Mouse (Mus musculus) embryonic stem cell, embryonic (primary cell): ENCODE results near the gene Zfp64.

Source experiments
- CTCF ChIA-PET, 4 experiments: fragments of 300-600 bp in 2 of 4; fragments of 350-600 bp in 2 of 4; sonication (Branson Sonifier 250); formaldehyde crosslinking; loops; one replicate each; lab custom pipeline; 2022; ENCODE audit warnings: inconsistent platforms in 2 of 4; lab: Charles Lee
- POLR2A ChIA-PET, 4 experiments: fragments of 300-600 bp in 2 of 4; fragments of 350-600 bp in 2 of 4; sonication (Branson Sonifier 250); formaldehyde crosslinking; loops; one replicate each; lab custom pipeline; 2022; ENCODE audit warnings: antibody characterized with exemption in 4 of 4, inconsistent platforms in 1 of 4; lab: Charles Lee

The Zfp64 gene

DNA sequence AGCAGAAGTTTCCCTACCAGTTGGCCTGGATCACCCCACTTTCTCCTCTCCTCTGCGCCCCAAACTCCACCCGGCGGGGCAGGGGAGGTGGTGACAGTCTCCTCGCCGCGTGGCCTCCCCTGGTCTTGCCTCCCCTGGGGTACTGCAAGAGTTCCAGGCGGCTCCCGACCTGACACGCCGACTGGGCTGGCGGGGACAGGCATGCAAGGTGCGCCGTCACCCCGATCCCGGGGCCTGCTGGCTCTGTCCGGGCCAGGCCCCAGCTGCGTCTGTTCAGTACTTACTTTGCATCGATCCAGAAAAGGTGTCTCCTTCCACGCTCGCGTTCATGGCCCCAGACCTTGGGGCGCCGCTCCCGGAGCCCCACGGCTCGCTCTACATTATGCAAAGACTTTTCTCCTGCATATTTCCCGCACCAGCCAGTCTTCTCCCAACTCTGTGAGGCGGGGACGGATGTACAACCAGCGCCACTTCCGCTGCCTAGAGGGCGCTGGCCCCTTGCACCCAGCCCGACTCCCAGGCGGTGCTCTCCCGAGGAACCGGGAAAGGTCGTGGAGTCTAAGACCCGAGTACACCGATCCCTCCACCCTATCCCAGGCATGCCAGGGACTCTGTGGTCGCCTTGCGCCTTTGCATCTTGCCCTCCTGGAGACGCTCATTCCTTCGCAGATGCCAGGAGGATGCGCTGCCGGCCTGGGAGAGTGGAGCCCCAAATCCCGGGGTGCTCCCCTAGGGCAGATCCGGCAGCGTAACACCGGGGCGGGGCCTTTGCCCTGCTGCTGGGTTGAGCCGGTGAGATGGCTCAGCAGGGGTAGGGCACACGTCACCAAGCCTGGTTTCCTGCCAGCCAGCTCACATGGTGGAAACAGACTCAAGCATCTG lies at the start of gene Zfp64:
Gene Zfp64 (minus strand): TSS at position 753 of the 882 bp plus-strand sequence.
- ChIA-PET POLR2A (interaction anchor here (0.5 to 13.3 kb wide), 32 partner anchors 10 to 773 kb away, joined by 3 to 175 read pairs (median 4); no protein-coding TSS in a partner anchor), CTCF (interaction anchor here in 3 of 4 experiments (0.6 to 1.8 kb wide), 5 partner anchors 11 to 29 kb away, joined by 3 to 8 read pairs (median 4); no protein-coding TSS in a partner anchor)

- POLR2A ChIA-PET, result interaction anchor here (0.6 to 5.8 kb wide), 12 partner anchors 9 to 231 kb away, joined by 3 to 86 read pairs (median 4); no protein-coding TSS in a partner anchor
- CTCF ChIA-PET, result interaction anchor here (0.6 to 2.5 kb wide), 15 partner anchors 9 to 1118 kb away, joined by 3 to 19 read pairs (median 4); no protein-coding TSS in a partner anchor
These were observed 37.4 kb upstream of the Zfp64 start for GRCm38 (mm10) chr2:168992642-168993420.

- ChIA-PET POLR2A (interaction anchor here in 2 of 4 experiments (0.6 to 4.5 kb wide), 7 partner anchors 10 to 679 kb away, joined by 3 to 72 read pairs (median 4); partner anchors contain the start of gene Atp9a (in 1 of the 2)), CTCF (interaction anchor here in 3 of 4 experiments (0.6 to 2.5 kb wide), 3 partner anchors 9 to 1120 kb away, joined by 3 to 19 read pairs (median 8); no protein-coding TSS in a partner anchor)
These were observed 35.6 kb upstream of the Zfp64 start for GRCm38 (mm10) chr2:168990957-168991356.

GRCm38 (mm10) chr2:168990061-168990753 lies 34.8 kb upstream of the Zfp64 start:
- CTCF ChIA-PET, result no interaction called here
- POLR2A ChIA-PET, result interaction anchor here in 1 of 4 experiments (1.0 to 4.5 kb wide), 3 partner anchors 15 to 78 kb away, joined by 3 to 72 read pairs (median 4); no protein-coding TSS in a partner anchor

DNA sequence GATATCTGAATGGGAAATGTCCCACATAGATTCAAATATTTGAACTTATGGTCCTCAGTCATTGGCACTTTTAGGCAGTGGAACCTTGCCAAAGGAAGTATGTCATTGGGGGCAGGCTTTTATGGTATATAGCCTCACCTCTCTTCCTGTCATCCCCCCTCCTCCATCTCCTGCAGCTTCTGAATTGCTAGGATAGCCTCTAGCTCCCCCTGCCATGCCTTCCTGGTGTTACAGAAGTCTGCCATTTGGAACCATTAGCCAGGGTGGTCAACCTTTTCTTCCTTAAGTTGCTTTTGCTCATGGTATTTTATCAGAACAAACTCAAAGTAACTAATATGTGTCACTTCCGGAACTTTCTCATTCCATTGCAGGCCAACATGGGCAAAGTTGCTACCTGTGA lies 32.7 kb upstream of the Zfp64 start:
- CTCF ChIA-PET, result interaction anchor here in 3 of 4 experiments (0.5 to 1.2 kb wide), 5 partner anchors 8 to 246 kb away, joined by 3 to 5 read pairs (median 3); partner anchors contain the start of gene Atp9a (in 1 of the 3)
- POLR2A ChIA-PET, result interaction anchor here in 3 of 4 experiments (0.6 to 2.5 kb wide), 7 partner anchors 8 to 56 kb away, joined by 3 to 15 read pairs (median 4); no protein-coding TSS in a partner anchor

GRCm38 (mm10) chr2:168987421-168987820 lies 32.0 kb upstream of the Zfp64 start:
- POLR2A ChIA-PET, result interaction anchor here in 3 of 4 experiments (0.6 to 2.5 kb wide), 7 partner anchors 8 to 55 kb away, joined by 3 to 15 read pairs (median 4); no protein-coding TSS in a partner anchor
- CTCF ChIA-PET, result interaction anchor here in 3 of 4 experiments (0.5 to 1.2 kb wide), 5 partner anchors 8 to 245 kb away, joined by 3 to 5 read pairs (median 3); partner anchors contain the start of gene Atp9a (in 1 of the 3)

DNA sequence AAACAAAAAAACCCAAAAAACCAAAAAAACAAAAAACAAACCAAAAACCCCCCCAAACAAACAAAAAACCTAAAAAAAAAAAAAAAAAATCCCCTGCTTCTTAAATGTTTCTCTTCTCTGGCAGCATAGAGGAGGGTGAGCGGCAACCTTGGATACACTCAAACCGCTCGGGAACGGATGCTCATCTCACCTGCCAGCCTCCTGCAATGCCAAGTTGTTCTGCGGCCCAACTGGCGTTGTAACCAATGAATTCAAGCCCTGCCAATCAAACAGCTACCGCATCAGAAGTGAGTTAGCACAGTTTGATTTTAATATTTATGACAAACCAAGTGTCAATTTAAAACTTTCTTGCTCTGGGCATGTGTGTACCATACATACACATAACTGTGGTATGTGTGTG lies 26.6 kb upstream of the Zfp64 start:
- POLR2A ChIA-PET, result interaction anchor here (0.6 to 2.0 kb wide), 21 partner anchors 10 to 1023 kb away, joined by 3 to 24 read pairs (median 4); no protein-coding TSS in a partner anchor
- CTCF ChIA-PET, result interaction anchor here in 3 of 4 experiments (0.6 to 1.5 kb wide), 22 partner anchors 9 to 1731 kb away, joined by 3 to 19 read pairs (median 4); no protein-coding TSS in a partner anchor

GRCm38 (mm10) chr2:168981448-168981847 lies 26.1 kb upstream of the Zfp64 start:
- ChIA-PET POLR2A (interaction anchor here (0.6 to 2.0 kb wide), 24 partner anchors 10 to 799 kb away, joined by 3 to 24 read pairs (median 4); no protein-coding TSS in a partner anchor), CTCF (interaction anchor here in 3 of 4 experiments (0.5 to 1.5 kb wide), 30 partner anchors 10 to 1732 kb away, joined by 3 to 19 read pairs (median 4); no protein-coding TSS in a partner anchor)

DNA sequence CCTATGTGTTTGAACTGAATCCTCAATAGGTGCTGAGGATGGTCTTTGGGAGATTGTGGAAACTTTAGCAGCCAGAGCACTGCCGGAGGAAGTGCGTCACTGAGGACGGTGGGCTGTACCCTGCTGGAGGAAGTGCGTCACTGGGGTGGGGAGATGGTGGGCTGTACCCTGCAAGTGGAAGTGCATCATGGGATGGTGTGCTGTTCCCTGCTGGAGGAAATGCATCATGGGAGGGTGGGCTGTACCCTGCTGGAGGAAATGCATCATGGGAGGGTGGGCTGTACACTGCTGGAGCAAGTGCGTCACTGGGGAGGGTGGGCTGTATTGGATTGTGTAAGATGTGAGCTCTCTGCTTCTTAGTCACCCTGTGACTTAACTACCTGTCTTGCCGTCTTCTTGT lies 25.5 kb upstream of the Zfp64 start:
- ChIA-PET POLR2A (interaction anchor here (0.6 to 2.0 kb wide), 22 partner anchors 10 to 230 kb away, joined by 3 to 24 read pairs (median 4); no protein-coding TSS in a partner anchor), CTCF (interaction anchor here in 2 of 4 experiments (0.6 to 1.5 kb wide), 18 partner anchors 11 to 661 kb away, joined by 3 to 9 read pairs (median 4); no protein-coding TSS in a partner anchor)

DNA sequence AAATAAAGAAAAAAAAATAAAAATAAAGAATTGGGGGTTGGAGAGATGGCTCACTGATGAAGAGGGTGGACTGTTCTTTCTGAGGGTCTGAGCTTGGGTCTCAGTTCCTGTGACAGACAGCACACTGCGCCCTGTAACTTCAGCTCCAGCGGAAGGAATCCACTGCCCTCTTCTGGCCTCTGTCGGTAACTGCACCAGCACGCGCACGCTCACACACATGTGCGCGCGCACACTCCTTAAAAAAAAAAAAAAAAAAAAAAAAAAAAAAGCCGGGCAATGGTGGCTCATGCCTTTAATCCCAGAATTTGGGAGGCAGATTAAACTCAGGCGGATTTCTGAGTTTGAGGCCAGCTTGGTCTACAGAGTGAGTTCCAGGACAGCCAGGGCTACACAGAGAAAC lies 24.4 kb upstream of the Zfp64 start:
- CTCF ChIA-PET, result interaction anchor here (0.5 to 2.0 kb wide), 55 partner anchors 8 to 1728 kb away, joined by 3 to 18 read pairs (median 4); partner anchors contain the start of gene Zfp64 (in 2 of the 4)
- POLR2A ChIA-PET, result interaction anchor here (0.6 to 11.6 kb wide), 56 partner anchors 8 to 1739 kb away, joined by 3 to 175 read pairs (median 4); partner anchors contain the start of genes Zfp64 (in 3 of the 4) and Atp9a (in 1 of the 4)

DNA sequence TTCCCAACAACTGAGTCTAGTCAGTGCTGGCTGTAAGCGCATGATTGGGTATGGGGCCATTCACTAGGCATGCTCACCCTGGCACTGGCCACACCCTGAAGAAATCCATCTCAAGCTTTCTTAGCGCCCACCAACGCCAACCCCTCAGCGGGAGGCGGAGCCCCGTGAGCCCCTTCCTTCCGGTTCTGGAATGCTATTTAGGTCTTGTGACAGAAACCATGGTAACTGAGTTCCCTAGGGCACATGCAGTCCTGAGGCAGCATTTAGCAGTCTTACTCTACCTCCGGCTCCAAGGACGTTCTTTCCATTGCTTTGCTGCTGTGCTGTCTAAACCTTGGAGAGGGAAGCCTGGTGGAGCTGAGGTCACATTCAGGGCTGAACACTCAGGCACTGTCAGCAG lies 22.6 kb upstream of the Zfp64 start:
- ChIA-PET POLR2A (interaction anchor here in 3 of 4 experiments (0.7 to 11.6 kb wide), 18 partner anchors 10 to 96 kb away, joined by 3 to 175 read pairs (median 4); partner anchors contain the start of gene Zfp64 (in 2 of the 3)), CTCF (interaction anchor here in 3 of 4 experiments (0.5 to 2.0 kb wide), 5 partner anchors 22 to 838 kb away, joined by 3 to 18 read pairs (median 3); partner anchors contain the start of gene Zfp64 (in 1 of the 3))

- ChIA-PET CTCF (interaction anchor here in 3 of 4 experiments (0.5 to 1.0 kb wide), 5 partner anchors 10 to 1091 kb away, joined by 3 to 5 read pairs (median 3); no protein-coding TSS in a partner anchor), POLR2A (interaction anchor here (0.6 to 11.6 kb wide), 19 partner anchors 9 to 66 kb away, joined by 3 to 175 read pairs (median 4); partner anchors contain the start of gene Zfp64 (in 3 of the 4))
These were observed 14.7 kb upstream of the Zfp64 start for GRCm38 (mm10) chr2:168970131-168970530.

DNA sequence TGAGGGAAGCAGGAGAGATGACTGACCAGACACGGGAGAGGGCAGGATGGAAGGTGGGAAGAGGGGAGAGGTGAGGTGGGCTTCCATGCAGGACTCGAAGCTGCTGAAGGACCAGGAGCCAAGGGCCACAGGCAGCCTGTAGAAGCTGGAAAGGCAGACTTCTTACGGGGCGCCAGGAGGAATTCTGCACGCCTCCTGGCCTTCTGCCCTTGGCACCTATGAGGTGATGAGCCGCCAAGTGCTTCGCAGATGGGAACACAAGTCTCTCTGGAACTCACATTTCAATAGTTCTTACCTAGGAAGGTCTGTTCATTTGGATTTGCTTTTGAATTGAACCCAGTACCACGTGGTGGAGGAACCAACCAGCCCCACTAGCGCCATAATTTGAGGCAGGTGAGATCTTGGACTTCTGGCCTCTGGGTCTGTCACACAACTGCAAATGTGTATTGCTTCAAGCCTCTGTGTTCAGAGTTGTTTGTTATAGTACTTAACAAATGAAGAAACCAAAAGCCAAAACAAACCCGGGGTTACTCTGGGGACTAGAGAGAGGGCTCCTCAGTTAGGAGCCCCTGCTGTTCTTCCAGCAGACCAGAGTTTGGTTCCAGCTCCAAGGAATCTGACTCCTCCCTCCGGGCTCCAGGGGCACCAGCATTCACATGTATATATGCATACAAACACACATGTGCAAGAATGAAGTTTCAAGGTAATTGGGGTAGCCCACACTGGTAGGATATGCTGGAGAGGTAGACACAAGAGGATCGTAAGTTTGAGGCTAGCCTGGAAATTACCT lies 12.9 kb upstream of the Zfp64 start:
- POLR2A ChIA-PET, result interaction anchor here in 3 of 4 experiments (0.5 to 4.7 kb wide), 8 partner anchors 8 to 1239 kb away, joined by 3 to 69 read pairs (median 5); partner anchors contain the start of gene Zfp64 (in 3 of the 3)
- CTCF ChIA-PET, result no interaction called here

DNA sequence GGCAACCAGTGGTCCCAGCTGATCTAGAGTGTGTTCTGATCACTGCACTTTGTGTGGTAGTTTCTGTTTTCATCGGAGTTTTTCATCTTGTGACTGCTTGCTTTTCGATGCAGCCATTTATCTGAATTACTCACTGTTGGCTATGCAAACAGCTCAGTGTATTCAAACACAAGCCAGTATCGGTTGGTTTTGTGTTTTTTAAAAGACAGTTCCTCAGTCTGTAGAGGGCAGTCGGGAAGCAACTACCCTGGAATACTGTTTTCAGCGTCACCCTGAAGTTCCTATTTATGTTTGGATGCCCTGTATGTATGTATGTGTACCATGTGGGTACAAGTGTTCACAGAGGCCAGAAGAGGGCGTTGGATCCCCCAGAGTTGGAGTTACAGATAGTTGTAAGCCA lies 11.1 kb upstream of the Zfp64 start:
- POLR2A ChIA-PET, result interaction anchor here in 1 of 4 experiments (0.7 to 2.2 kb wide), 2 partner anchors 12 to 15 kb away, joined by 4 to 10 read pairs; no protein-coding TSS in a partner anchor
- CTCF ChIA-PET, result no interaction called here

DNA sequence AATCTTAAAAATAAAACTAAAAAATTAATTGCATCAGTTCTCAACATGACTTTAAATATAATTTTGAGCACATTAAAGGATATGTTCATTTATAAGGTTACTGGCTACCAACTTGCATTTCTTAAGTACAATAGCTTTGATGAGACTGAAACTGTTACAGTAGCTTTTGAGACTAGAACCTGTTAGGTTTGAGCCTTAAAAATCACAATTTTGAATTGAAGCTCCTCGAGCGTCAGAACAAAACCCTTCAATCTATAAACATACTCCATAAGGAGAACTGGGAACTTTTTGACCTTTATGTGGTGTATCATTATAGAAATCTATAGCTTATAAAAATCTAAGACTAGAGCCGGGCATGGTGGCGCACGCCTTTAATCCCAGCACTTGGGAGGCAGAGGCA lies 9.5 kb upstream of the Zfp64 start:
- CTCF ChIA-PET, result interaction anchor here in 1 of 4 experiments (0.9 to 1.3 kb wide), 2 partner anchors 15 kb away, joined by 3 to 5 read pairs; no protein-coding TSS in a partner anchor
- POLR2A ChIA-PET, result interaction anchor here in 3 of 4 experiments (0.5 to 13.3 kb wide), 6 partner anchors 10 to 117 kb away, joined by 3 to 175 read pairs (median 40); no protein-coding TSS in a partner anchor
